Mouse (Mus musculus): ENCODE results near the gene Spef2.

- no peak for TF ChIP-seq GATA1 (IDR thresholded peaks at IDR 0.05; ENCODE audit: borderline replicate concordance, low read length)
- no peak for TF ChIP-seq FLI1 (IDR thresholded peaks at IDR 0.05; ENCODE audit: low read length)
These were observed 39.8 kb upstream of the Spef2 start for GRCm38 (mm10) chr15:9788245-9789030.

Data from megakaryocyte, embryonic 14.5 days (primary cell).